Mouse (Mus musculus) lung, adult 2 months (tissue): Measurements from ENCODE around the gene Pigv.

Experiments used
- CTCF ChIP-seq: fragments of 200-500 bp; IDR thresholded peaks from 2 replicates; pipeline ENCODE4 v1.5.1; 2011; ENCODE audit warnings: mild to moderate bottlenecking, low read length, control low read depth; ENCODE audit not compliant: insufficient read depth
- POLR2A ChIP-seq: fragments of 200-500 bp; IDR thresholded peaks from 2 replicates; pipeline ENCODE4 v1.6.1; 2011; ENCODE audit warnings: low read depth, mild to moderate bottlenecking, control low read depth, low read length, borderline replicate concordance; ENCODE audit errors: extremely low read depth

- TF ChIP-seq POLR2A (no peak), CTCF (no peak)
Observed at GRCm38 (mm10) chr4:133627039-133627438, 45.4 kb downstream of the Pigv start.
